Mouse (Mus musculus): ENCODE data around the gene Olfr1380. TPM values are rescaled to one million over a fixed set of nuclear protein-coding genes. Genes with fewer than 3 reads are reported as not detected.

Olfr1380 gene
- total RNA-seq, 1 experiment from 2014 or later: not detected

Other genes with a start within 250 kb of the Olfr1380 start
- not detected in 2 replicates for gene Olfr1391, start 234.1 kb upstream of the Olfr1380 start, total RNA-seq (2021)
- gene Olfr1390, start 221.7 kb upstream of the Olfr1380 start, total RNA-seq (2021): not detected in 2 replicates
- gene Olfr1389, start 133.8 kb upstream of the Olfr1380 start, total RNA-seq (2021): not detected in 2 replicates
- 0.15 and 0.19 TPM in 2 replicates for gene Olfr1388, start 120.3 kb upstream of the Olfr1380 start, total RNA-seq (2021)
- gene Olfr1387, start 101.5 kb upstream of the Olfr1380 start, total RNA-seq (2021): not detected in 2 replicates
- gene Olfr1386, start 91.8 kb upstream of the Olfr1380 start, total RNA-seq (2021): not detected in 2 replicates
- not detected in 2 replicates for gene Olfr1385, start 67.8 kb upstream of the Olfr1380 start, total RNA-seq (2021)
- not detected in 2 replicates for gene Olfr1384, start 50.2 kb upstream of the Olfr1380 start, total RNA-seq (2021)
- gene Olfr1383, start 37.2 kb upstream of the Olfr1380 start, total RNA-seq (2021): 0.53 and 0.93 TPM in 2 replicates
- gene Olfr1382, start 28.6 kb upstream of the Olfr1380 start, total RNA-seq (2021): not detected in 2 replicates
- not detected in 2 replicates for gene Olfr1381, start 13.4 kb upstream of the Olfr1380 start, total RNA-seq (2021)
- 17.5 and 18.4 TPM in 2 replicates for gene Flt4, start 52.4 kb downstream of the Olfr1380 start, total RNA-seq (2021)
- not detected in 2 replicates for gene Scgb3a1, start 106.7 kb downstream of the Olfr1380 start, total RNA-seq (2021)
- 54.5 and 54.9 TPM in 2 replicates for gene Cnot6, start 155.8 kb downstream of the Olfr1380 start, total RNA-seq (2021)
- 5.6 and 6.0 TPM in 2 replicates for gene Gfpt2, start 237.3 kb downstream of the Olfr1380 start, total RNA-seq (2021)

Measured in adrenal gland, postnatal 14 days (tissue).